Mouse (Mus musculus) embryo, embryonic 11.5 days (tissue): ENCODE results near the gene Otub1.

Experiments used
- DNase-seq: peaks from one replicate; pipeline ENCODE4 v3.0.0-alpha.2; 2012; ENCODE audit warnings: low read depth, low spot score

Otub1 gene

GRCm38 (mm10) chr19:7177804-7178511, 28.2 kb downstream of the Otub1 start:
- DNase-seq, result no peak

GRCm38 (mm10) chr19:7176041-7176696, 29.9 kb downstream of the Otub1 start:
- DNase-seq, result no peak

- DNase-seq, result no peak
Observed at GRCm38 (mm10) chr19:7172051-7172866, 33.9 kb downstream of the Otub1 start.

GRCm38 (mm10) chr19:7171447-7171846, 34.7 kb downstream of the Otub1 start:
- no peak for DNase-seq

- DNase-seq, result no peak
Observed at GRCm38 (mm10) chr19:7170916-7171315, 35.2 kb downstream of the Otub1 start.

GRCm38 (mm10) chr19:7168423-7168822, 37.7 kb downstream of the Otub1 start:
- no peak for DNase-seq

- no peak for DNase-seq
Observed at GRCm38 (mm10) chr19:7166767-7167166, 39.3 kb downstream of the Otub1 start.

- no peak for DNase-seq
Observed at GRCm38 (mm10) chr19:7166200-7166711, 39.9 kb downstream of the Otub1 start.

- DNase-seq, result no peak
Observed at GRCm38 (mm10) chr19:7165509-7166199, 40.5 kb downstream of the Otub1 start.

GRCm38 (mm10) chr19:7164820-7165323, 41.2 kb downstream of the Otub1 start:
- no peak for DNase-seq

- DNase-seq, result no peak
Observed at GRCm38 (mm10) chr19:7164238-7164637, 41.9 kb downstream of the Otub1 start.

- no peak for DNase-seq
Observed at GRCm38 (mm10) chr19:7161064-7161463, 45.1 kb downstream of the Otub1 start.

GRCm38 (mm10) chr19:7160151-7160906, 45.8 kb downstream of the Otub1 start:
- DNase-seq, result no peak

GRCm38 (mm10) chr19:7157734-7158133, 48.4 kb downstream of the Otub1 start:
- no peak for DNase-seq

GRCm38 (mm10) chr19:7155196-7155595, 50.9 kb downstream of the Otub1 start:
- no peak for DNase-seq

GRCm38 (mm10) chr19:7153232-7153631, 52.9 kb downstream of the Otub1 start:
- no peak for DNase-seq

- no peak for DNase-seq
Observed at GRCm38 (mm10) chr19:7151927-7152653, 54.0 kb downstream of the Otub1 start.

- DNase-seq, result no peak
Observed at GRCm38 (mm10) chr19:7151300-7151926, 54.7 kb downstream of the Otub1 start.

- no peak for DNase-seq
Observed at GRCm38 (mm10) chr19:7149158-7149685, 56.9 kb downstream of the Otub1 start.
